Mouse (Mus musculus) skeletal muscle tissue, postnatal 0 days (tissue): ENCODE results near the gene Gm9774. TPM values are rescaled to one million over a fixed set of nuclear protein-coding genes. Genes with fewer than 3 reads are reported as not detected.

Source experiments
- polyA plus RNA-seq: library from polyadenylated mRNA; unstranded; fragments of >200 nt; fragmentation: Nextera tagmentation; extraction: Ambion mirVana; gene quantifications from 2 replicates; pipeline ENCODE4 v1.2.1, GENCODE M21; 2015

Gene Gm9774
- polyA plus RNA-seq = 8.4 and 11.3 TPM in 2 replicates

DNA sequence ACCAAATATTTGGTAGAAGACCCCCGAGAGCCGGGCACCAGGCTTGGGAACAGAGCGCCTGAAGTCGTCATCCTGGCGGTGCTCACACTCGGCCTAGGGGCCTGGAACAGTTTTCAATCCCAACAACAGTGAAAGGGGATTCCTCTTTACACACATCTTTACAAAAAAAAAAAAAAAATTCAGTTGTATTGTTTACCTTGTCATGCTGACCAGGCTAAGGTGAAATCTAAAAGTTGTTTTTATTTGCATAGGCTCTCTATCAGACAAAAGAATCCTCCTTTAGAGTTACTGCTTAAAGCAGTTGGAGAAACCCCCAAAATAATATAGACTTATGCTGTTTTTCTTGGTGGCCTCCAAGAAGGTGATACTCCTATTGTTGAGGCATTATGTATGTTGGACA lies at the start of gene Gm9774:
TSS of gene Gm9774 (minus strand) at position 101 of the 400 bp plus-strand sequence.

DNA sequence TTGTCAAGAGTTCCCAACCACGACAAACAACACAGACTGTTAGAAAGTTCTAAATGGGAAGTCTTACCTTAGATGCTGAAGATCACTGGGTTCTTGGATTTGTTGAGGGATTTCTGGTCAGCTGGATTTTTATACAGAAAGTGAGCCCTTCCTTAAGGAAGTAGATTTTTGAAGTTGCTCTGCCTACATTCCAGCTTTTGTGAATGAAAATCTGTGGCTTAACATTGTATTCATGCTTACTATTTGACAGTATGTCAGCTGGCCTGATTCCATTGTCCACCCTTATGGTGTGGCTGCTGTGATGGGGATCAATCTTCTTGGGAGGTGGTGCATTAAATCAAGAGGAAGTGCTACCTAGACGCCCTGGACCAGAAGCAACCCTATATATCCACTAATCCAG lies 29.4 kb upstream of the Gm9774 start, which contains the start of gene Sprr3:
TSS of gene Sprr3 (minus strand) at position 101 of the 400 bp plus-strand sequence.

DNA sequence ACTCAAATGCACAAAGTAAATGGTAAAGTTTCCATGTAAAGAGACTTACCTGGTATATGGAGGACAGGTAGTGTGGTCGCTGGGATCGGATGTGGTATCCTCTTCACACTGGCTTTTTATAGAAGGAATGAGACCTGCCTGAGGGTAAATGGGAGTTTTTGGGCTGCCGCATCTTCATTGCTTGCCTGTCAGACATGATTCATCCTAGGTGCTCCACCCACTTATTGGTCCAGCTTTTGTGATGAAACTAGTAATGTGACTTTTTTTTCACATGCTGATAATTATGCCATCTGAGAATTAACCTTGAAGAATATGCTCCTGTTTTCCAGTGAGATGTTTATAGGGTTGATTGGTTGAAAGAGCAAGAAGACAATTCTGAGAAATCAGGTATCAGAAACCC lies 9.5 kb upstream of the Gm9774 start, which contains the start of gene Sprr1b:
TSS of gene Sprr1b (minus strand) at position 101 of the 400 bp plus-strand sequence.

DNA sequence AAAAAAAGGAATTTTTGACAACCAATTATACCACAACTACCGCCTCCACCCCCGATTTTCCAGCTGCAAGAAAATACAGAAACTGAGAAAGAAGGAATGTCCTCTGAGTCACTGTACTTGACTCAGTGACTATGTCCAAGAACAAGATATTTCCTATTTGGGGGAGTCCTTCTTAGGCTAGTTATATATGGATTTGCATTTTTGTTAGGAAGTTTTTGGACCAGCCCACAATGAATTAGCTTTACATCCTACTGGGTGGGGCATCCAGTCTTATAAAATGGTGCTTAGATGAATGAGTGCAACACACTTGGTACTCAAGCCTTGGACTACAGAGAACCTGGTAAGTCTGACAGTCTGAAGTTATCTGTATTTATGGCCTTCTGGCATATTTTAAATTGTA lies 3.1 kb upstream of the Gm9774 start, which contains the start of gene Sprr2k:
TSS of gene Sprr2k (plus strand) at position 301 of the 400 bp plus-strand sequence.

DNA sequence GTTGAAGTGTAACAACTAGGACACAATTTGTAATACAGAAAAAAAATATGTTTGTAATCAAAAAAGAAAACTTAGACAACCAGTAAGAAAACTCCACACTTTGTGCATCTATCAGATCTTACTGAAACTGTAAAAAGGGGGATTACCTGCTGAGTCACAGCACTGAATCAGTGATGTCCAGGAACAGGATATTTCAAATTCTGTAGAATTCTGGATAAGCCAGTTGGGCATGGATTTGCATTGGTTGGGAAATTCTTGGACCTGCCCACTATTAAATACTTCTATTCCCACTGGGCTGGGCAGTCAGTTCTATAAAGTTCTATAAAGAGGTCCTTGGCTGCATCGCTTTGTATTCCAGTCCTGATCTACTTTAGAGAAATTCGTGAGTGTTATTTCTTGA lies 11.4 kb downstream of the Gm9774 start, which contains the start of gene Sprr2j-ps:
TSS of gene Sprr2j-ps (plus strand) at position 301 of the 400 bp plus-strand sequence.

DNA sequence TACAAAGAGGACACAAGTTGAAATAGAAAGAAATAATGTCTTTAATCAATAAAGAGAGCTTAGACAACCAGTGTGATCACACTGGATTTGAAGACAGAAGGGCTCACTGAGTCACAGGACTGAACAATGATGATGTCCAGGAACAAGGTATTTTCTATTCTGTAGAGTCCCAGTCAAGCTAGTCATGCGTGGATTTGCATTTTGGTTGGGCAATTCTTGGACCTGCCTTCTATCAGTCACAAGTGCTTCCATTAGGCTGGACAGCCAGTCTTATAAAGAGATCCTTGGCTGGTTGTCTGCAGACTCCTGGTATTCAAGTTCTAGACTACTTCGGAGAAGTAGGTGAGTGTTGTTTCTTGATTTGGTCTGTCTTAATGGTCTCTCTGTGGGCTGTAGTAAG lies 21.5 kb downstream of the Gm9774 start, which contains the start of gene Sprr2i:
TSS of gene Sprr2i (plus strand) at position 301 of the 400 bp plus-strand sequence.

DNA sequence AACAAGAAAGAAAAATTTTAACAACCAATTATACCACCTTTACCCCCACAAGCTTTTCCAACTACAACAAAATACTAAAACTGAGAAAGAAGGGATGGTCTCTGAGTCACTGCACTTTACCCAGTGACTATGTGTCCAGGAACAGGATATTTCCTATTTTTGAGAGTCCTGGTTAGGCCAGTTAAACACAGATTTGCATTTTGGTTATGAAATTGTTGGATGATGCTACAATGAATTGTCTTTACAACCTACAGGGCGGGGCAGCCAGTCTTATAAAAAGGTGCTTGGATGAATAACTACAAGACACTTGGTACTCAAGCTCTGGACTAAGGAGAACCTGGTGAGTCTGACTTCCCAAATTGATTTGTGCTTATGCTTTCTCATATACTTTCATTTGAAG lies 43.8 kb downstream of the Gm9774 start, which contains the start of gene Sprr2h:
TSS of gene Sprr2h (plus strand) at position 301 of the 400 bp plus-strand sequence.

Other genes with a start within 250 kb of the Gm9774 start
- gene Sprr2a1, start 213.6 kb downstream of the Gm9774 start, polyA plus RNA-seq = not detected in 2 replicates
- 0.35 and 8.7 TPM in 2 replicates for gene Sprr2a2, start 213.5 kb downstream of the Gm9774 start, polyA plus RNA-seq
- 0.76 TPM in 1 of 2 replicates, not detected in the other for gene Sprr2a3, start 144.0 kb downstream of the Gm9774 start, polyA plus RNA-seq
- gene Sprr2b, start 112.8 kb downstream of the Gm9774 start, polyA plus RNA-seq = not detected in 2 replicates
- 1.0 TPM in 1 of 2 replicates, not detected in the other for gene Sprr2d, start 90.3 kb downstream of the Gm9774 start, polyA plus RNA-seq
- gene Sprr2e, start 77.3 kb downstream of the Gm9774 start, polyA plus RNA-seq = not detected in 2 replicates
- not detected in 2 replicates for gene Sprr2f, start 64.2 kb downstream of the Gm9774 start, polyA plus RNA-seq
- gene Sprr2h, start 43.7 kb downstream of the Gm9774 start, polyA plus RNA-seq = 0.84 TPM in 1 of 2 replicates, not detected in the other
- gene Sprr2i, start 21.4 kb downstream of the Gm9774 start, polyA plus RNA-seq = not detected in 2 replicates
- gene Sprr2j-ps, start 11.3 kb downstream of the Gm9774 start, polyA plus RNA-seq = not detected in 2 replicates
- not detected in 2 replicates for gene Sprr2k, start 3.2 kb upstream of the Gm9774 start, polyA plus RNA-seq
- 2.6 TPM in 1 of 2 replicates, not detected in the other for gene Sprr1b, start 9.4 kb upstream of the Gm9774 start, polyA plus RNA-seq
- not detected in 2 replicates for gene Sprr3, start 29.3 kb upstream of the Gm9774 start, polyA plus RNA-seq
- gene Sprr1a, start 56.5 kb upstream of the Gm9774 start, polyA plus RNA-seq = not detected in 2 replicates
- gene Sprr4, start 71.1 kb upstream of the Gm9774 start, polyA plus RNA-seq = not detected in 2 replicates
- gene 2310046K23Rik, start 105.1 kb upstream of the Gm9774 start, polyA plus RNA-seq = not detected in 2 replicates
- gene Ivl, start 144.3 kb upstream of the Gm9774 start, polyA plus RNA-seq = 4.4 TPM in 1 of 2 replicates, not detected in the other
- gene Smcp, start 159.6 kb upstream of the Gm9774 start, polyA plus RNA-seq = not detected in 2 replicates
- gene 2210017I01Rik, start 178.1 kb upstream of the Gm9774 start, polyA plus RNA-seq = not detected in 2 replicates
- 3.9 TPM in 1 of 2 replicates, not detected in the other for gene Lce6a, start 192.2 kb upstream of the Gm9774 start, polyA plus RNA-seq
- 10.0 TPM in 1 of 2 replicates, not detected in the other for gene Lce1a1, start 218.9 kb upstream of the Gm9774 start, polyA plus RNA-seq
- gene Lce1b, start 227.5 kb upstream of the Gm9774 start, polyA plus RNA-seq = 4.4 TPM in 1 of 2 replicates, not detected in the other
- 22.2 TPM in 1 of 2 replicates, not detected in the other for gene Lce1a2, start 240.9 kb upstream of the Gm9774 start, polyA plus RNA-seq
- gene Lce1c, start 249.8 kb upstream of the Gm9774 start, polyA plus RNA-seq = 19.1 TPM in 1 of 2 replicates, not detected in the other